Mouse (Mus musculus) adrenal gland, postnatal 14 days (tissue): ENCODE measurements at regions not wholly inside any gene's neighbourhood (a gene's known extent, or its start where the extent isn't known, plus 50 kb on each side); places are given as distances from the start of the nearest gene placed in this dataset.

ENCODE experiments used
- DNase-seq: peaks from one replicate; pipeline ENCODE4 v3.0.0; 2021; ENCODE audit warnings: mixed read lengths

DNA sequence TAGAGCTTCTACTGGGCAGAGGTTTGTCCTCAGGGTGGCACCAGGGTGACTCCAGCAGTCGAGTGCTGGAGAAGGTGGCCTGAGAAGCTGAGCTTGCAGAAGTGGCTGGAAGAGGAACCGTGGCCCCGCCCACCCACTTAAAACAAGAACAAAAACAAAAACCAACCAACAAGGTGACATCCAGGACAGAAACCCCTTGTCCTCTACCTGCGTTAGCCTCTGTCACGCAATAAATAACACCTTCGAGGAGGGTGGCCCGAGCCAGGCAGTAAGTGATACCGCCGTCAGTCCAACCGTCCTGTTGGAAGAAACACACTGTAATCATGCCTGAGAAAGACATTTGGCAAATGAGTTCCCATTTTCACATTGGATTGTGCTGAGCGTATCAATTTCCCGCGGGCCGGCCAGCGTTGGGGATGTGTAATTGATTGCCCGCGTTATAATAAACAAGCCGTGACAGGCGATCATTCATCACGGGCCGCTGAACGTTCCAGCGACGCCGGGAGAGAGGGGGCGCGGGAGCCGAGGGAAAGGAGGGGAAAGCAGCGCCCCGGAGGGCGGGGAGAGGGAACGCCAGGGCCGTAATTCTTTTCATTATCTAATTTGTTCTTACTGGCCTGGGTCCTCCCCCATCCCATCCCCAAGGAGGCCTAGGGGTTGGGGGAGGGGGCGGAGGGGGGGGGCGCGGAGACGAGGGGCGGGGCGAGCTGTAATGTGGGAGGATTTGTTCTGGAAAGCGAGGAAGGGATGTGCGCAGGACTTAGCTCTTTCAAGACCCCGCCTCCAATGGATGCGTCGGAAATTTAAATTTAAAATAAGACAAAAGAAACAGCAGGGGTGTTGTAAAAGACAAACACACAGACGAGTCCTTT, 135.6 kb downstream of the 2410131K14Rik start:
- peak; percentile 63 for DNase-seq

DNA sequence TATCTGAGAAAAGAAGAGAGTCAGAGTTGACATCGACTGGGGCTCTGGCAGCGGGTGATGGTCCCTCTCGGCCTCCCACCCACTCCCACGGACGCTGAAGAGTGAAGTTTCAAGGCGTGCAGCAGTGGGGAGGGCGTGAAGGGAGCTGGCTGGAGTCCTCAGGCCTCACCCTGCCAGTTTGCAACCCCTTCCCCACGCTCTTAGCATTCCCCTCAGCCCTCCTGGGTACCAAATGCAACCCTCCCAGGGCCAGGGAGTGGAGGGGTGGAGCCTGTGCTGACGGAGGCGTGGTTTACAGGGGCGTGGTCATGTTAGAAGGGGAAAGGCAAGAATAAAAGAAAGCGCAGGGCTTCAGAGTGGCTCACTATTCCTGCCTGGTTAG, 136.3 kb downstream of the 2410131K14Rik start:
- DNase-seq = peak; percentile 81

DNA sequence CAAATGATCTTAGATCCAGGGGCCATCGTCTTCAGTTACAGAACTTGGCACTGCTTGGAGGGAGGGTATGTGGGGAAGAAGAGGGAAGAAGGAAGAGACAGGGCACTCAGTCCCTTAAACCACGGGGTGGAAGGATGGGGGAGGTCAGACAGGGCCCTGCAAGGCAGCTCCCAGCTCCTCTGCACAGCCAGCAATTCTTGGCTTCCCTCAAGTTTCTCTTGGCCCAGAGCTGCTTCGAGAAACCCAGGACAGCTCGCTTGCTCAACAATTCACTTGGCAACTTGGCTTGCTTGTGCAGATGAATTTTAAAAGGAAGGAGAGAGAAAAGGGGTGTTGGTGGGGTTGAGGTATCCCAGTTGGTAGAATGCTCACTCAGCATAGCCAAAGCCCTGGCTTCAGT, 141.1 kb downstream of the 2410131K14Rik start:
- DNase-seq = peak; percentile 71

DNA sequence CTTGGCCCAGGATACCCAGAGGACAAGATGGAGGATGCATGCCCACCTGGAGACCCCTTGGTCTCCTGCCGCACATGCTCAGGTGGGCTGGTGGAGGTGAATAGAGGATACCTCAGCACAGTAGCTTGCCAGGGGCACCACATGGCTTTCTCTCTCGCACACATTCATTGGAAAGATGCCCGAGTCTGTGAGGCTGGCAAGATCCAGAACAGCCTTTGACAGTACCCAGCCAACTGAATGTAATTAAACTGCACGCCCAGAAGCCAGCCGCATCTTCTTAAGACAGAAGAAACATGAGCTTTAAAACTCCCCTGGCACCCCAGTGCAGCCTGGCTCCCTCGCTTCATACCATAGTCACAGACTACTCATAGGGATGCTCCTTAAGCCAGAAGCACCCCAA, 143.4 kb downstream of the 2410131K14Rik start:
- no peak for DNase-seq

DNA sequence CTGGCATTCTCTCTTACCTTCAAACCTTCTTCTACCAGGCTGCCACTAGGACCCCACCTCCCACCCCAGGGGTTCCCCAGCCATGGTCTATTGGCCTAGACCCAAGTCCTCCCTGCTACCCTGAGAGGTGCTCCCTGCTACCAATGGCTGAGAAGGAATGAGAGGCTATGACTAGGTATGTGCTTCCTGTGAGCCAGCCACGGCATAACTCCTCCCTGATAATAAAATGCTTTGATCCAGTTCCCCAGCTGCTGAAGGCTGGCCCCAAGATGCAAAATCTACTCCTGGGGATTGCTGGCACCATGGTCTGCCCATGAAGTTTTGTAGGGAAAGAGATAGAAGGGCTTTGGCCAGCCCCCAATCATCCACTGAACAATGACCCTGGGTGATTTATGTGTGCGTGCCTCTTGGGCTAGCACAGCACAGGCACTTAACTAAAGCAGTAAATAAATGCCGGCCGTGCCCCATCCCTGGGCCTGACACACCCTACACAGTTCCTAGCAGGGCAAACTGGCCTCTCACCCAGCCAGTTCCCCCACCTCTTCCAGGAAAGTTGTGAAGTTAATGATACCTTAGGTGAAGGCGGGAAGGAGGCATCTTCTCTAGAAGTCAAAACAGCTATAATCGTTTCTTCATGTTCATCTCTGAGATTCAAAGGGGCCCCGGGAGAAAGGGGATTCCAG, 145.8 kb downstream of the 2410131K14Rik start:
- no peak for DNase-seq

DNA sequence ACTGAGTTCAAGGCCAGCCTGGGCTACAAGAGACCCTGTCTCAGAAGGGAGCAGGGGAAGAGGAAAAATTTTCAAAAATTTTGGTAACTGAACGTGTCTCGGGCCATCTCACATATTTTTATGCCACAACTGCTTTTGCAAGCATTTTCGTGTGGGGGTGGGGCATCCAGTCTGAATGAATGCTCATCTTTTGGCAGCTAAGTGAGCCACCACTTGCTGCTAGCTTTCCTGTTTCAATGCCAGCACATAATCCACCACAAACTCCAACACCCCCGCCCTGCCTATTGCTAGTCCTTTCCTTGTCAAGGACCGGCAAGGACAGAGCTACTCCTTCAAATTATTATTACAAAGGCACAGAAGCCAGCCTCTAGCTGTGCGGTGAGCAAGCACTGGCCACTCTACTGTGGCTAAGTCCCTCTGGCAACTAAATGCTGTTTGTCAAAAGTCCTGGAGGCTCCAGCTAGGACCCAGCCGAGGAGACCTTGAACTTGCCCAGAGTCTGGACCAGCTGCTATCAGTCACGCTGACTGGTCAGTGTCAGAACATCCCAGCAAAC, 148.0 kb downstream of the 2410131K14Rik start:
- peak; percentile 59 for DNase-seq

DNA sequence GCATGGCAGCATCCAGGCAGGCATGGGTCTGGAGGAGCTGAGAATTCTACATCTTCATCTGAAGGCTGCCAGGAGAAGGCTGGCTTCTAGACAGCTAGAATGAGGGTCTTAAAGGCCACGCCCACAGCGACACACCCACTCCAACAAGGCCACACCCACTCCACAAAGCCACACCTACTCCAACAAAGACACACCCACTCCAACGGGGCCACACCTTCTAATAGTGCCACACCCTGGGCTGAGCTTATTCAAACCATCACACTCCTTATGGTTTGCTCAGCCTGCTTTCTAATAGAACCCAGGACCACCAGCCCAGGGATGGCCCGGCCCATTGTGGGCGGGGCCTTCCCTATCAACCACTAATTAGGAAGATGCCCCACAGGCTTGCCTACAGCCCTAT, 149.0 kb downstream of the 2410131K14Rik start:
- DNase-seq = no peak

DNA sequence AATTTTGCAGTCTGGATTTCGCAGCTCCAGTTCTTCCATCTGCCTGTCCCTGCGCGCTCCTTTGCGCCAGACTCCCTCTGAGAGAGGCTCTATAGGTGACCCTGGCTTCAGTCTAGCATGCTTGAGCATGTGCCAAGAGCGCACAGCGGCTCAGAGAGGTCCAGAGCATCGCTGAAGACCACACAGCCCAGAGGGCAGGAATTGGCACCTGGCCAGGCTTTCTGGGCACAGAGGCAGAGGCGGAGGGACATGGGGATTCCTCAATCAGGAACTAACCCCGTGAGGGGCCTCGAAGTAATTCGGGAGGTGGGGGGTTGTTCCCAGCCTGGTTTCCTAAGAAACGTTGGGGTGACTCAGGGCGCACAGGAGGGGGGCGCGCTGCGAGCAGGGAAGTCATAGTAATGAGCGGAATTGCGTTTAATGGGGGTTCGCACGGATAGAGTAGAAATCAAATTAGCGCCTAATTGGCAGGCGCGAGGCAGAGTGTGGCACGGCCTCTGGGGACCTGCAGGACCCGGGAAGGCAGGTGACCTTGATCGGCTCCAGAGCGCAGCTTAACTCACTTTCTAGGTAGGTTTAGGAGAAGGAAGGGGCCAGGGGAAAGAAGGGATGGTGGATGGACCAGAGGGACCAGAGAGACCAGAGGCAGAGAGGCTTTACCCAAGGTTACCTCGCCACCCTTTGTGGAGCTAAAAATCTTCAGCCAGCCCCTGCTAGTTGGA, 151.1 kb downstream of the 2410131K14Rik start:
- peak; percentile 46 for DNase-seq

DNA sequence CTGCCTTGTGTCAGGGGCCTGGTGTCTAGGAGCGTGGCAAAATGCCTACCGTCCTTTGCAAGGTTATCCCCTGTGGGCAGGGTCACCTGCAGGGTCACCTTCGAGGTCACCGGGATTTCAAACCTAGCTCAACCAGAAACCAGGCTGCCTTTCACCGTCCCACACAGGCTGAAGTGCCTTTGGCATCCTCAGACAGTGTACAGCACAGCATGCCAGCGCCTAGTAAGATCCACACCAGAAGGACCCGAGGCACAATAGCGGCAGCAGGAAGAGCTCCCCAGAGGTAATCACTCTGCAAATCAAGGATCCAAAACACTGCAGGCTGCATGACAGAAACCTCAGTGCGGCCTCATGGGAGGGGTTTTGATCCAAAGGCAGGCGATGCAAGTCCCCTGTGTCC, 155.9 kb downstream of the 2410131K14Rik start:
- DNase-seq = no peak

DNA sequence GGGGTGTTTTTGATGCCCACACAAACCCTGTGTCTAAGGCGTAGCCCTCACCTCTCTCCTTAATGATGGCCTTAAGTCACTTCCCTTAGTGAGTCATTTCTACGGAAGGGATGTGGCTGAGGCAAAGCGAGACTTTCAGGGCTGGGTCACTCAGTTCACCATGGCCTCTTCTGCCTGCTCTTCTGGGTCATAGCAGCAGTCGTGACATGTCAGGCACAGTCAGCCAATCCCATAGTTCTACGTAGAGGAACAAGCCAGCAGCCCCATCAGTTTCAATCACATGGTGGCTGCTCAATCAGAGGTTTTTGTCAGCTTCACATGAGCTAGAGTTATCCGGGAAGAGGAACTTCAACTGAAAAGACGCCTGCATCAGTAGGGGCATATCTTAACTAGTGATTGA, 156.1 kb upstream of the Med13l start:
- no peak for DNase-seq

DNA sequence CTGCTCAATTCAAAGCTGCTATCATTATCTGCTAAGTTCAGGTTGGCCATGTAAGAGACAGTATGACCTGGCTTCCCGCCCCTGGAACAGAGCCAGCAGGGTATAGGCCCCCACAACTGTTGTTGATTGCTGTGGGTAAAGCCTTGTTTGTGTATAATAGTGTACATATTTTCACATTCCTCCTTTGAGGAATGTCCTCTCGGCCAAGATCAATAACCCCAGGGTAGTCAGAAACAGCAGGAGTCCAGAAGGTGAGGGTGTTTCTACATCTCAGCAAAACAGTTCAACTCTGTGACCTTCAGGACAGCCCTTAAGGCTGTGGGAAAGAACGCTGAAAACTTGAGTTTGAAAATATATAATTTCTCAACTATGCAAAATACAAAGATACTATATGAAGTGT, 155.1 kb upstream of the Med13l start:
- DNase-seq = no peak

DNA sequence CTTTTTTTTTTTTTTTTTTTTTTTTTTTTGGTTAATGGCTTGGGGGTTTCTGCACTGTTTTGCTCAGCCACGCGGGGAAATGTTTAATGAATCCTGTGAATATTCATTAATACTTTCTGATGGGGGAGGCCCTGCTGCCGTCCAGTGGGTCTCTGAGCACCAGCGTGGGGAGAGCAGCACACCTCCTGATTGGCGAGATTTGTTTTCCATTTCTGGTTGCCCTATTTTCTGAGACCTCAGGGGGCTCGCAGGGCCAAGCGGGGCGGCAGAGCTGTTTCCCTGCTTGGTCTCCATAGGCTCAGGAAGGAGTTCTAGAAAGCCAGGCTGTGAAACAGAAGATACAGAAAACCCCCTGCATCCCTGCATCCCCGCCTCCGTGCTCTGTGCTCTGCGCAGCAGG, 153.0 kb upstream of the Med13l start:
- no peak for DNase-seq

DNA sequence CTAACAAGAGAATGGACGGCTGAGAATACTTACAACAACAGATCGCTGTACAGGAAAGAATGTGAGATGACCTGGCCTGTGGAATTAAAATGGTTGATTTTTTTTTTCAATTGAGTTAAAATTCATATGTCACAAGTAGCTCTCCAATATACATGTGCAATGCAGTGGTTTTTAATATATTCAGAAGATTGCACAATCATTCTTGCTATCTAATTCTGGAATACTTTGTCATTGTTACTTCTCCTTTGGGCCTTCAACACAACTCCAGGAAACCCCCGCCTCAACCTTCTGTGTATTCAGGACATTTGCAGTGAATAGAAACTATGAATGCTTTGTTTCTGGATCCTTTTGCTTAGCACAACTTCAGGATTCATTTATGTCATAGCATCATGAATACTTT, 152.5 kb upstream of the Med13l start:
- DNase-seq = no peak

DNA sequence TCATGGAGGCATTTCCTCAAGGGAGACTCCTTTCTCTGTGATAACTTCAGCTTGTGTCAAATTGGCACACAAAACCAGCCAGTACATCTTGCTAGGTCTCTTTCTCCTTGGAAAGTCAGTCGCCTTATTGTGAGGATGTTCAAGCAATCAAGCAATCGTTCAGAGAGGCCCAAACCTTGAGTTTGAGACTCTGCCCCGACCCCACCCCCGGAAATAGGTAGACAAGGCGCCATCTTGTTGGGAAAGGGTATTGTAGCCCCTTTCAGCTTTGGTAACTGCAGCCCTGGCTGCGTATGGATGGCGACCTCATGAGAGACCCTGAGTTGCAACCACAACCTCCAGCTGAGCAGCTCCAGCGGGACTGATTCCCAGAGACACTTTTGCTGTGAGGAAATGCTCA, 151.7 kb upstream of the Med13l start:
- DNase-seq = no peak

DNA sequence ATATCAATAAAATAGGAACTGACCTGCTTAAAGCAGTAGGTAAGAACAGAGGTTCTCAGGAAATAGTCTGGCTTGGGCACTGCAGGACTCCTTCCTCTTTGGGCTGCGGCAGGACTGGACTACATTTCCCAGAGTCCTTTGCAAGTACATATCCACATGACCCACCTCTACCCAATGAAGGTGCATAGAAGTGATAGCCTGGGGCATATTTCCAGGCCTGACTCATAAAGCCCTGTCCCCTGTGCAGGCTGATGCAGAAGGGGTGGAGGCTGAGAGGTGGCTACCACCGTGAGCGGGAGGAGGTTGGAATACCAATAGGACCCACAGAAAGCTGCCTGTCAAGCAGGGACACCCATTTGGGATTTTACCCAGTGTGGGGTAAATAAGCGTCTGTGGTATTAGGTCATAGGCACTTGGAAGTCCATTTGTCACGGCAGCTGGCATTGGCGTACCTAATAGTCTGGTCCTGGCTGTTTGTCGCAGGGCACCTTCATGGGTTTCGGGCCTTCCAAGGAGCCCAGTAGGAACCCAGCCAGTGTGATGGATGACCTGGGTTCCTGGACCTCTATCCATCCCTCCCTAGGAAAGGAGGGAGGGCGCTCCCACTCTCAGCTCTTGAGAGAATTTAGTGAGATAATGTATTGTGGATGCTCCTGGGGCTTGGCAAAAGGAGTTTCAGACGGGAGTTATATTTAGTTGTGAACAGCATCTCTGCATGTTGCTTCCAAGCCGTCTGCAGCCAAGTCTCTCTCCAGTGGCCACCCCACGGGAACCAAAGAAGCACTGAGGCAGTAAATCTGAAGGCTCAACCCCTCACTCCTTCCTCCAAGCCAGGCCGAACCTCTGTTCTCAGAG, 146.8 kb upstream of the Med13l start:
- DNase-seq = peak; percentile 82

DNA sequence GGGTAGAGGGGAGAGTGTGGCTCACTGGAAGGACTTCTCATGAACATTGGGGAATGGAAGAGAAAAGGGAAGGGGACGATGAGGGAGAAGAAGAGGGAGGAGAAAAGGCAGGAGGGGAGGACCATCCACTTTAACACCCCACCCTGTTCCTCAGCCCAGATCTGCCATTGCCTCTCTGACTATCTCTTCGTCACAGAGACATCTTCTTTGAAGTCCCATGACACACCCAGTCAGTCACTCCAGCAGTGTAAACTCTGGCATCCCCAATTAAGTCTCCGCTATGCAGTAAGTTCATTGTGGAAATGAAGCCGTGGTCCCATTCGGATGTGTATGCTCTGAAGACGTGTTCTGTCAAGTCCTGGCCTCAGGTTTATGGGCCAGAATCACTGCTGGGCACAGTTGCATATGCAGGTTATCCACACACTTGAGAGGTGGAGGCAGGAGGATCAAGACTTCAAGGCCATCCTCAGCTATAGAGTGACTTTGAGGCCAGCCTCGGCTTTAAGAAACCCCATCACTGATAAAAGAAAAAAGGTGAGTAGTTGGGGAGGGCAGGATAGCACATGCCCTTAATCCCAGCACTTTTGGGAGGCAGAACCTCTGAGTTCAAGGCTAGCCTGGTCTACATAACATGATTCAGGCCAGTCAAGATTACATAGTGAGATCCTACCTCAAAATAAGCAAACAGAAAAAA, 141.0 kb upstream of the Med13l start:
- no peak for DNase-seq

DNA sequence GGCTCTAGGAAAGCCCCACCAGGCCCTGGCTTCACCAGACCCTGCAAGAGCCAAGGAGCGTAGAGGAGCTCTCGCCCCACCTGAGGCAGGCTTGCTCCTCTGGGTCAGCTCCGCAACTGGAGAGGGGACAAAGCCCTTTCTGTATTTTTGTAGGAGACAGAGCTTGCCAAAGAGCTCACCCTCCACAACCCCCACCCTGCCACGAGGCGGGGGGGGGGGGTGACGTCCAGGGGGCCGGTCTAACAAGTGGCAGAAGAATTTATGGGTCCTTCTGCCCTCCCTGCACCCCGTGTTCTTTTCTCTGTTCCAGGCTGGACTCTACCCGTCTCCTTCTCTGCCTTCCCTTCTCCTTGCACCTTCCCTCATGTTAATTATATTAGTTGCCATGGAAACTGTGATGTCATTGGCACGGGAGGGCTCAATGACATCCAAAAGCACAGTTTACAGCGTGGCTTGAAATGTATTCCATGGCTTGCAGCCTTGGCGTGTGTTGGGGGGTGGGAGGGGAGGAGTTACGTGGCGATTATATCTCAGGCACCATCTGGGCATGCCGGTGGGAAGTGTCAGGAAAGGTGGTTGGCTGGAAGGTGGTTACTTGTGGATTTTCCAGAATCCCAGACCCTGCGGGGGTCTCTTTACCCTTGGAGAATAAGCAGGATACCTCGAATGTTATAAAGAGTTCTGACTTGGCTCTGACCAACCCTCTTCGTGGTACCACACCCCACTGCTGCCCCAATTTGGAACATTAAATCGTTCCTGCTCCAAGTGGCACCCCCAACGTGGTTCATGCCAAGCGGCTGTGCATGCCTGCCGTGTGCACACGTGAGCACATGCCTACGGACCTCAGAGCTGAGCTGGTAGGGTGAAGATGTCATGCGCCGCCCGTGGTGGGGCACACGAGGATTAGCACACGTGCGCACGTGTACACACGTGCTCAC, 138.3 kb upstream of the Med13l start:
- DNase-seq = peak; percentile 40

DNA sequence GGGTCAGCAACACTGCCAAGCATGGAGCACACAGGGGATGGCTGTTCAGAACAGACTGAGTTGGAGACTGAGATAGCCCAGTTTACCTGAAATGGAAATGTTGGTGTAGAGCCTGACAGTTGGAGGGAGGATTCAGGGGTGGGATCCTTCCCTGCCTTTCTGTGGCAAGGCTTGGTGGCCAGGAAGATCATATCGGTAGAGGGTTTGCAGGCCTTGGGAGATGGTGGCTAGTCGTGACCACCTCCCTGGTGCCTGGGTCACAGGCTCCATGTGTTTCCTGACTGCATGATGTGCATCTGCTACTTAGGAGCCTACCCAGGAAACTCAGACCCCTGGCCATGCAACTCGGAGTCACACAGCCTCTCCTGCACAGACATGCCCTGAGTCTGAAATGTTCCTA, 136.3 kb upstream of the Med13l start:
- DNase-seq = no peak

DNA sequence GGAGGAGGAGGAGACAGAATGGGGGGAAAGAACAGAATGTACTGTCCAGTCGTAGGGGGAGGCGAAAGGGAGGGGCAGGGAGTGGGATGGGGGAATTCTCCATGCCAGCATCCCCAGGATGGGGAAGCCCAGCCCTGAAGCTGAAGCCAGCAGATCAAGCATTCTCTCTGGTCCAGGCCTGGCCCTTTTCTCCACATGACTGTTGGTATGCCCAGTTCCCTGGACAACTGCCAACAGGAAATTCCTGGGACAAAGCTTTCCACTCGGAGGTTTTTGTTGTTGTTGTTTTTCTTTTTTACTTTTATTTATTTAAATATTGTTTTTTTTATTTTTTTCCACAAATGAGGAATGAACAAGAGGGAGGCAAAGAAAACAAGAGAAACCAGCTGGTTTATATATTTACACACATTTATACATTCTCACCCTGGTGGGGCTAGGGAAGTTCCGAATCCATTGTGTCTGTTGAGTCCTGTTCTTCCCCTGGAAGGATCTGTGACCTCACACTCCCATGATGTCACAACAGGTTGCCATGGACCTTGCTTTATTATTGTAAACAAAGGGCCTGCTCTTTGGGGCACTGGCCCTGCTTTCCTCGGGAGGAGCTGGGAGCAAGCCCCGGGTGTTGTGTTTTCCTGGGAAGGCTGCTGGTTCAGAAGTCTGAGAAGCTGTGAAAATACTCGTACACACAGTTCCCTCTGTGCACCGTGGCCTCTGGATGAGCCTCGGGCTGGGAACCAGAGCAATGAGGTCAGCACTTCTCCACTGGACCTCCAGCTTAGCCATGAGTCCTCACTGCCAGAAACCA, 135.5 kb upstream of the Med13l start:
- peak; percentile 73 for DNase-seq
